Mouse (Mus musculus) lung, adult 18-20 months (tissue): ENCODE results near the gene Gm20219.
A peak's percentile ranks its signal among the peaks of the same experiment; 100 is the strongest.

Source experiments
- DNase-seq, 2 experiments: peaks; one replicate each; pipeline ENCODE4 v3.0.0; 2022; ENCODE audit warnings: mixed read lengths in 2 of 2

Gene Gm20219

GRCm38 (mm10) chr17:56554122-56554551 lies at the start of gene Gm20219:
Gene Gm20219, minus strand, starts transcription at chr17:56554387.
- peak; percentile 81 to 88 for DNase-seq

DNA sequence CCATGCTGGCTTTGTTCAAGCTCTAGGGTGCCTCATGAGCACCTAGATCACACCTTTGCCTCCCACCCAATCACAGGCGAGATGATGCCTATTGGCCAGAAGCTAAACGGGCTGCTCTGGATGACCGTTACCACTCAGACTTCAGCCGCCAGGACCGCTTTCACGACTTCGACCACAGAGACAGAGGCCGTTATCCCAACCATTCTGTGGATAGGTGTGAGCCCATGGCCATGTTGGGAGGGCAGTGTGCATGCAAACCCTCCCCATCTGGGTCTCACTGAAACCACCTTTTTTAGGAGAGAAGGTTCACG lies 49.8 kb upstream of the Gm20219 start:
- DNase-seq = no peak

- no peak for DNase-seq
Measured at GRCm38 (mm10) chr17:56603186-56604069, 49.2 kb upstream of the Gm20219 start.

GRCm38 (mm10) chr17:56593527-56594271 lies 39.5 kb upstream of the Gm20219 start:
- no peak for DNase-seq

- no peak for DNase-seq
Measured at GRCm38 (mm10) chr17:56592553-56592952, 38.4 kb upstream of the Gm20219 start.

GRCm38 (mm10) chr17:56588921-56589320 lies 34.7 kb upstream of the Gm20219 start:
- no peak for DNase-seq

GRCm38 (mm10) chr17:56587773-56588172 lies 33.6 kb upstream of the Gm20219 start:
- DNase-seq = no peak

GRCm38 (mm10) chr17:56585171-56585821 lies 31.1 kb upstream of the Gm20219 start:
- peak in 1 of 2 experiments; percentile 51 for DNase-seq

- DNase-seq = peak; percentile 99
Measured at GRCm38 (mm10) chr17:56584257-56585130, 30.3 kb upstream of the Gm20219 start, which contains the start of the genes Safb2 and Safb. Gene Safb2, minus strand, starts transcription at chr17:56584585. Gene Safb, plus strand, starts transcription at chr17:56584825.

- peak; percentile 58 to 63 for DNase-seq
Measured at GRCm38 (mm10) chr17:56583611-56584256, 29.5 kb upstream of the Gm20219 start.

GRCm38 (mm10) chr17:56583071-56583470 lies 28.9 kb upstream of the Gm20219 start:
- no peak for DNase-seq

GRCm38 (mm10) chr17:56572939-56573338 lies 18.8 kb upstream of the Gm20219 start:
- DNase-seq = no peak

- no peak for DNase-seq
Measured at GRCm38 (mm10) chr17:56572154-56572553, 18.0 kb upstream of the Gm20219 start.

GRCm38 (mm10) chr17:56570287-56570686 lies 16.1 kb upstream of the Gm20219 start:
- DNase-seq = no peak

DNA sequence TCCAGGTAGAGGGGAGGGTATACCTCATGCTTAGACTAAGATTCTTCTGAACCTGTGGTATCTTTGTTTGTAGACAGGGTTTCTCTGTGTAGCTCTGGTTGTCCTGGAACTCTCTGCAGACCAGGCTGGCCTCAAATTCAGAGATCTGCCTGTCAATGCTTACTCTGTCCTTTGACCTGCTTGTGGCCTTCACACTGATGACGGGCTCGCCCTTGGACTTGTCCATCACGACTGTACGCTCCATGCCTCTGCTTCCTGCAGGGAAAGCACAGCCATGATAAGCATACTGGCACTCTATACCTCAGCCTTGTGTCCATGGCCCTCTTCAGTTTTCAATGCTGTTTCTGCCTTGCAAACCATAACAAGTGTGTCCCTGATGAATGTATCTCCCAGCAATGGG lies 13.2 kb upstream of the Gm20219 start:
- no peak for DNase-seq

GRCm38 (mm10) chr17:56566918-56567317 lies 12.7 kb upstream of the Gm20219 start:
- DNase-seq = no peak

- DNase-seq = no peak
Measured at GRCm38 (mm10) chr17:56566293-56566692, 12.1 kb upstream of the Gm20219 start.

DNA sequence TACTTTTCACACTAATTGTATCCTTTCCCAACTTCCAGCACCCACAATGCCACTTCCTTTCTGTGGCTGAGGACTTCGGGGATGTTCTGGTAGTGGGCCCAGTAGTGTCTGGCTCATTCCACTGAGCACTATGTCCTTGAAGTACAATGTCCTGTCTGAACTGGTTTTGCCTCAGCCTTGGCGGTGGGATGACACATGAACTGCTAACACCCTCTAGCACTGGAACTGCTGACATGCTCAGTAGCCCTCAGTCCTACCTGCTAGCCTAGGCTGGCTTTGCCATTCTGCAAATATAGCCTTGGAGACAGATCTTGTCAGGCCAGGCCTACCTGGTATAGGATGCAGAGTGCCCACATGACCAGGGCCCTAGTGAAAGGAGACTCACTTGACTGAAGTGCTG lies 7.7 kb upstream of the Gm20219 start:
- DNase-seq = no peak

DNA sequence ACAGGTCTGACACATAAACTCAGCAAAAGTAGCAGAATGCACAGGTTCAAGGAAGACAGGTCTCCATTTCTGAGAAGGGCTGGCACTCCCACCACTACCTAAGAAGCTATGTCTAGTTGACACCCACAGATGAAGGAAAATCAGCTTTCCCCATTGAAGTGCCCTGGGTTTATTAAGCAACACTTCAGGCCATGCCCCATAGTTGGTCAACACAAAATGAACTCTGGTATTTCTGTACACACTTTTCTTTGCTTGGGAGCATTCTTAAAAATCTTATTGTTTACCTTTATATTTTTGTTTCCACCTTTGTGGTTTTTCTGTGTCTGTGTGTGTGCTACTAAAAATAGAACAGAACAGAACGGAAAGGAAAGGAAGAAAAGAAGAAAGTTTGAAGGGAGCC lies 5.9 kb upstream of the Gm20219 start:
- DNase-seq = peak in 1 of 2 experiments; percentile 45

- DNase-seq = peak; percentile 50 to 53
Measured at GRCm38 (mm10) chr17:56559386-56559785, 5.2 kb upstream of the Gm20219 start.

DNA sequence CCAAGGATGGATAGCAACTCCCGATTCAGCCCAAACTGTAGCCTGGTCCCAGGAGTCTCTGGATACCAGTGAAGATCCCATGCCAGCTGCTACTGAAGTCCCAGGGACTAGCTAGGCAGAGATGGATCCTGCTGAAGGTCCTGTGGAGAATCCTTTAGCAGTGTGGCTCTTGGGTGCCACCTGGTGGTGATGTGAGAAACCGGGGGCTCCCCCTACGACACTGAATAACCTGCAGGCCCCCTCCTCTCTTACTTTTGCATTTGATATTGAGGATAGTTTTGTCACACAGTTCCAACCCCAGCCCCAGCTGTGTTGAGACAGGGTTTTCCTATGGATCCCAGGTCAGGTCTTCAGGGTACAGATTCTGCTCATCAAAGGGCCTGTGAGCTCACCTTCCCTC lies 4.3 kb upstream of the Gm20219 start:
- DNase-seq = peak; percentile 30 to 48
